Mouse (Mus musculus) frontal cortex, postnatal 14 days (tissue): Measurements from ENCODE around the gene Wnt7b.

Source experiments
- DNase-seq, 2 experiments: peaks; one replicate each; pipeline ENCODE4 v3.0.0; 2022; ENCODE audit warnings: low spot score in 2 of 2

Gene Wnt7b

DNA sequence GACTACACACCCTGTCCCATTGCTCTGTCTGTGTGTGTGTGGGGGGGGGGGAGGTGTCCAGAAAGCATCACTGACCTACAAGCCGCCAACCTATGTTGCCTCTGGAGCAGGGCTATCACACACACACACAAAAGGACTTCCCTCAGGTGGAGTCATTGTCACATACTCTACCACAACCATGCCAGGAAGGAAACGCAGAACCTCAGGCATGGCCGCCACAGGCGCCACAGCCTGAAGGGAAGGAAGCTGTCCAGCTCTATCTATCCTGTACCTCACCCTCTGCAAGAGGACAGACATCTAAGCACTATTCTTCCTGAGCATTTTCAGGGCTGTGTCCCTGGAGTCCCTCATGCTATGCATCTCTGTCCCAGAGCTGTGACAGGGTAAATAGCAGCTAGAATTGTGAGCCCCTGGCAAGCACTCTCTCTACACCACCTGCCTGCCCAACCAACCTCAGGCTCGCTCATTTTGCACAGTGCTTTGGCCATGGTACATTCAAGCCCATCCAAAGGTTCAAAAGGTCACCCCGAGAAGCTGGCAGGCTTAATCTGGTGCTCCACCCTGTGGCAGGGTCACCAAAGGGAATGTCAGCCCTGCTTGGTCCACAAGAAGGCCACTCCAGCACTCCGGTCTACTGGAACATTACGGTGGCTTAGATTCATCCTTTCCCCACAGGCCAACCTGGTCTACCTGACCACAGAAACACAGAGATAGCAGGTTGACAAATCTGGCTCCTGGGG, 12.1 kb downstream of the Wnt7b start:
- DNase-seq = no peak

DNA sequence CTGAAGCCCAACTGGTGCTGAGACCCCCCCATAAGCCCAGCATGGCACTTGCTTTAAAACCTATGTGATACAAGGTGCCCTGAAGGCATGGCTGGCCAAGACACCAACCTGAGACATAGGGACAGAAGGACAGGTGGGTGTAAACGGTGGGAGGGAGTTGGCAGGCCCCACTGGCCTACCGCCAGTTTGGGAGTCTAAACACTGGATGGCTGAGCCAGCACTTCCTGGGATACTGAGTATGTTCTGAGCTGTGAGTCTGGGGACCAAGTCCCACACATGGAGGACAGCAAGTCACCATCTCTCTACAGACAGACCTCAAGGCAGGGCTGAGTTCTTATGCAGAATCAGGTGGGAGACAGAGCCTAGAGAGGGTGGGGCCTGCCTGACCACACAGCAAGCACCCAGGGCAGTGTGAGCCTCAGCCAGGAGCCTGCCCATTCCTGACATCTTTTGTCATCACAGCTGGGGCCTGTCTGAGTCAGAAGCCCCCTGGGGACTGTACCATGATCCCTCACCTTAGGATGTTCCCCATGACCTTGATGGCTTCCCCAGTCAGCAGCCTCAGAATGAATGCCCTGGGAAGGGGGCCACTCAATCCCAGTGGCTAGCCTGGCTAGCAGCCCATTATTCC, 13.0 kb downstream of the Wnt7b start:
- no peak for DNase-seq

DNA sequence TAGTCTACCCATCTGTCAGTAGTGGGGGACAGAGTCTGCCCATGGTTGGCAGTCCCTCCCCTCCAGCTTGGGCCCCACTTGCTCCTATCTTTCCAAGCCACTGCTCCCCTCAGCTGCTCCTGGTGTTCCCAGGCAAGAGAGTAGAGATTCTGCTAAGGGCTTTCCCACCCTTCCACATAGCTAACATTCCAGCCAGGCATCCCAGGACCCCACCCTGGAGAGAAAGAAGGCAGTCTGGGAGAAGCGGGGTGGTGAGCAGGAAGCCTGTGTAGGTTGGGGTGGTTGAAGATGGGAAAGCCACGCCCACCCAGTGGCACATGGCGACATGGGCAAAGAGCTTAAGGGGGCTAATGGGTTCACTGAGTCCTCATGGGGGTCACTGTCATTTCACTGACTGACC, 13.9 kb downstream of the Wnt7b start:
- DNase-seq = no peak

DNA sequence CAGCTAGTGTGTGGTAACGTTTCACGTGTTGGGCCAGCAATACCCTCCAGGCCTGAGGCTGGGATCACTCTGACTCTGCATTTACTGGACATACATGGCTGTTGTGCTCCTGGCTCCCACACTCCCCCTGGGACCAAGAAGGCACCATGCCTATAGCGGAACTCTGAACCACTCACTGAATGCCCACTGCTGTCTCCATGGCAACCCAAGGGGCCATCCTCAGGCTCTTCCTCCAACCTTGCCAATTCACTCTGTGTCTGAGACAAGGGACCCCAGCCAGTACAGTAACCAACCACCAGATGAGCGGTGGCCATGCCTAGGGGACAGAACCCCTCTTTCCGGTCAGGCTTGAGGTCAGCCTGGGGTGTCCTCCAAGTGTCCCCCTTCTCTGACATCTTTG, 17.3 kb downstream of the Wnt7b start:
- no peak for DNase-seq

DNA sequence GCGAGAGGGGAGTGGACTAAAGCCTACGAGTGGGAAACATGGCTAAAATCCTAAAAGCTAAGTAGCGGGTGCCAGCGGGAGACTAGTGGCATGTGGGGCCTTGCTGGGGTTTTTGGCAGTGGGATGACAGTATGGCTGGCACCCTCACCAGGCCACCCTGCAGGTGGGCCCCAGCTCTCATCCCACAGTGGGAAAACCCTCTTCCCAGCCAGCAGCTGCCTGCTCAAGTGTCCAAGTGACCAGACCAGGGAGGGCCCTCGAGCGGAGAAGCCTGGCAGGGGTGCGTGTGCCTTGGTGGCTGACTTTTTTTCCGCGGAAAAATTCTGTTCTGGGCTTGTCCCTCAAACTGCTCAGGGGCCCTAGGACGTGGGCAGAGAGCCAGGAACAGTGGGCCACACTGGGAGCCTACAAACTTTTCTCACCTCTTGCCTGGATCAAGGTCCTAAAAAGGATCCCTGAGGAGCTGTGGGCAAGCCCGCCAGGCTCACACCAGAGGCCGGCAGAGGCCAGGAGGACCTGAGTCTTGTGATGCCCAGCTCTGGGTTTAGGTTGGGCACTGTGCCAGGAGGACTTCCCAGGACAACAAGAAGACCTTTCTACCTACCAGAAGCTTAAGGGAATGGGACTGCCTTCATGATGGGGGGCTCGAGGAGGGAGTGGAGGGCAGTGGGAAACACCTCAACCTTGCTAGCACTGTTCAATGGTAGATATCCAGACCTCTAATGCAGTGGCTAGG, 18.1 kb downstream of the Wnt7b start:
- DNase-seq = no peak

DNA sequence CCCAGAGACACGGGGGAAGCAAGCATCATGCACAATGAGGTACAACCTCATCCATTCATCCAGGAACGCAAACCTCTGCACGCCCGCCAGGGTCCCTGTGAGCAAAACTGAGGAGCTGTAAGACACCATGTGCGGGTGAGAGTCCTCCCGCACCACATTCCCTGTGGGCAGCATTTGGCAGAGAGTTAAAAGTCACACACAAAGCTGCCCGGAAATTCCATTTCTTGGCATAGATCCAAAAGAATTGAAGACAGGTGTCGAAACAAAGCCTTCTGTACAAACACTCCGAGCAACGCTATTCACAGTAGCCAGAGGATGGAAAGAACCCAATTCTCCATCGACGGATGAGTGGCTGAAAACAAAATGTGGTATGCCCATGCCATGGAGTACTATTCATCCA, 20.3 kb downstream of the Wnt7b start:
- no peak for DNase-seq

DNA sequence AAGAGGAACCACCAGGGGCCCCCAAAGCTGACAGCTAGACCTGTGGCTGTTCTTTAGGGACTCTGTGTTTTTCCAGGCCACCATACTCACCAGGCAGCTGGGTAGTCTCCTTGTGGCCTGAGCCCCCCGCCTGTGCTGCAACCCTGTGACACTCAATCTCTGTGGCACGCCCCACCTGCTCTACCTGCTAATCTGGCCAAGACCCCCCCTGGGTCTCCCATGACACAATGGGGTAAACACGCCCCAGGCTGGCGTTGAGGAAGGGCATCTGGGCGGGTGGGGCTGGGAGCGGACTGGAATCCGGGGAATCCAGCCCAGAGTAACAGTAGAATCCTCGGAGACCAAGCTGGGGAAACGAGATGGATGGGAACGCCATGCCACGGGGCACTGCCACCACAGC, 21.4 kb downstream of the Wnt7b start:
- no peak for DNase-seq

DNA sequence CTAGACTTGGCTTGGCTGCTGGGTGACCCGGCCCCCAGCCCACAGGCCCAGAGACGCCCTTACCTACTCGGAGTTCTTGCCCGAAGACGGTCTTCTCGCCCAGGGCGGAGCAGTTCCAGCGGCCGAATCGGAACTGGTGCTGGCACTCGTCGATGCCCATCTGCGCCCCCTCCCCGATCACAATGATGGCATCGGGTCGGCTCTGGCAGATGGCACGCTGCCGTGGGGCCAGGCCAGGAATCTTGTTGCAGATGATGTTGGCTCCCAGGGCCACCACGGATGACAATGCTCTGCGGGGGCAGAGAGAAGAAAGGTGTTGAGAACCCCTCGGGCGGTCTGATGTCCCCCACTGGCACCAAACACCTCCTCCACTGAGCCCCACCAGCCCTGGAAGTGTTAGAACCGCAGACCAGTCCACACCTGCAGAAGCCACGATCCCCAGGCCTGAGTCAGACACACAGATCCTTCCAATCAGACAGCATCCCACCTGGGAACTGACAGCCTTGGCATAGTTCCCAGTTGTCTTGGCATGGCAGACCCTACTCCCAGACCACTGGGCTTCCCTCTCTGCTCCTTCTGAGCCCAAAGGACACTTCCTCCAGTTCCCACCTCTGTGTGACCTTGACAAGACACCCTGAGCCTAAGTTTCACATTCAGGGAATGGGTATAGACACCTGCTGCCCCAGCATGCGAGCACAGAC, 23.3 kb downstream of the Wnt7b start:
- DNase-seq = no peak

DNA sequence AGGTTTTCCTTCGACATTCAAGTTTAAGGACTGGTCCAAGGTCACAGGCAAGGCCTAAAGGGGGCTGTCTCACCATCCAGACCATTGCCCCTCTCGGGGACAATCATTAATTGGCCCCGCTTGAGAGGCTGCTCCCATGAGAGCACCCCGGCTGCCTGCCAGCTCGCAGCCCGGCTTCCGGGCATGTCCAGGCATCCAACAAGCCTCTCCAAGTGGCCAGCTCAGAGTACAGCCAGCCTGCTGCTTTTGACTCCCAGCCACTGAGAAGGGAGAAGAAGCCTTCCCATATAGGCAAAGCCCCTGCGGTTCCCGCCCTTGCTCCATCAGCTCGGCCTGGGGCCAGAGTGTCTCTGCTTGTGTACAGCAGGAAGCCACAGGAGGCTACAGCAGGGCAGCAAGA, 26.5 kb downstream of the Wnt7b start:
- DNase-seq = no peak

DNA sequence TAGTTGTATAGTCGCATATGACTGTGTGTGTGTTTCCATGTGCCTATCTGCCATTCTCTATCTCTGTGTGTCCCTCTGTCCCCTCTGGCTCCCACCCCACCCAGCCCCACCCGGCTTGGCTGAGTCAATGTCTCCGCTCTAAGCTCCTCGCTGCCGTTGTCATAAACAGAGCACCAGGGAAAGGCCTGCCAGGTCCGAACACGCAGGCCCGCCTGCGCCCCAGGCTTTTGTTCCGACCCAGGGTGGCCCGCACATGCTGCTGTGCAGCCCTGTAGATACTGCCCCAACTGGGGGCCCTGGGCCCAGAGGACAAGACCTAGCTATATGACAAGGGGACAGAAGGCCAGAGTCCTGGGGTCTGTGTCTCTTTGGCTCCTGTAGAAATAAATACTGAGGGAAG, 28.9 kb downstream of the Wnt7b start:
- DNase-seq = no peak

DNA sequence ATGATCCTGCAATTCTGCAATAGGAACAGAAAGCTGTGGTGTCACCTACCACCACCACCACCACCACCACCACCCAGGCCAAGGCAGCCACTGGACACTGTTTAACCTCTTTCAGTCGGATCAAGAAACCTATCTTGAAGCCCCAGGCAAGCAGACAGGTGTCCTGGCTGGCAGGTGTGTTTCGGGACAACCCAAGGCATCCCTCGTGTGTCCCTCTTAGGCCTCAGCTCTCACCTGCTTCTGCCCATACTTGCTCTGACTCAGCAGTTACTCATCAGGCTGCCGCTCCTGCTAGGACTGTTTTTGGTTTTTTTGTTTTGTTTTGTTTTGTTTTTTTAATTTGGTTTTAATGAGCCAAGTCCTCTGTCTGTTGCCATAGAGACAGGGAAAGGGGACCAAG, 35.8 kb downstream of the Wnt7b start:
- no peak for DNase-seq

DNA sequence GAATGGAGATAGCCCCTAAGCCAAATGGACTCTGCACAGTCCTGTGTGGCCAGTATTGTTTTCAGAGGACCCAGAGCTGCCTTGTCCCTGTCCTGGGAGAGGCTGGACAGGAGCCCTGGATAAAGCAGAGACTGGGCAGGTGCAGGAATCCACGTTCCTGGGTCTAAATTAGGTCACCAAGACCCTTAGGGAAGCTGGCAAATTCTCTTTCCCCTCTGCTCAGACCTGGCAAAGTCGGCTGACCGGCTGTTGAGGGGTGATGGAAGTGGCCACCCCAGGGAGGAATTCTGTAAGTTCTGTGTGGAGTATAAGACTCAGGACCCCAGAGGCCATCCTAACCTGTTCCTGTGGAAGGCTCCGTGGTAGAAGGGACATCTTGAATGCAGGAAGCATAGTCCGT, 36.9 kb downstream of the Wnt7b start:
- DNase-seq = no peak

DNA sequence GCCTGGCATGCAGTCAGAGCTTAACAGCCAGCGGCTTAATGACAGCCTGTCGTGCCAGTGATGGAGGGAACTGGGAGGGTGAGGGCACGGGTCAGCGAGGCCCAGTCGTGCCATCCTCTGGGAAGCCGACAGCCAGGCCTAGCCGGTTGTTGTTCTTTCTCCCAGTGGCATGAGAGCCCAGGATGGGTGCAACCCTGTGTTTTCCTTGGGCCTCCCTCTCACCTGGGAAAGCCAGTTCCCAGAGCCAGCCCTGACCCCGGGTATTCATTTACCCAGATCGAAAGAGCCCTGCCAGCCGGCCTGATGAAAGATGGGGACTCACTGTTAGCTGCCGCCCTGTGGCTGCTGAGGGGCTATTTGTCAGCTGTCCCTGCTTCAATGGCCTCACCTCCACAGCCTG, 44.1 kb downstream of the Wnt7b start:
- no peak for DNase-seq

DNA sequence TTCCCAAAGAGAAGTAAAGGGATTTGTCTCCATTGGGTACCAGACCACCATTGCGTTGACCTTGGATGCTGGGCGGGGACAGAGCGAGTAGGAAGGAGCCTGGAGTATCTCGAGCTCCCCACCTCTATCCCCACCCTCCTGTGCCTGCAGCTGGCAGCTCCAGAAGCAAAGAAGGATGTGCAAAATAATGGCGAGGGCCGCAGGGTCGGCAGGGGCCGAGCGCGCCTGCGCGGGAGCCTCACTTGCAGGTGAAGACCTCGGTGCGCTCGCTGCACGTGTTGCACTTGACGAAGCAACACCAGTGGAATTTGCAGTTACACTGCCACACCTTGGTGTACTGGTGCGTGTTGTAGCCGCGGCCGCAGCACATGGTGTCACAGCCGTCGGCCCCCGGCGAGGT, 45.1 kb downstream of the Wnt7b start:
- no peak for DNase-seq

DNA sequence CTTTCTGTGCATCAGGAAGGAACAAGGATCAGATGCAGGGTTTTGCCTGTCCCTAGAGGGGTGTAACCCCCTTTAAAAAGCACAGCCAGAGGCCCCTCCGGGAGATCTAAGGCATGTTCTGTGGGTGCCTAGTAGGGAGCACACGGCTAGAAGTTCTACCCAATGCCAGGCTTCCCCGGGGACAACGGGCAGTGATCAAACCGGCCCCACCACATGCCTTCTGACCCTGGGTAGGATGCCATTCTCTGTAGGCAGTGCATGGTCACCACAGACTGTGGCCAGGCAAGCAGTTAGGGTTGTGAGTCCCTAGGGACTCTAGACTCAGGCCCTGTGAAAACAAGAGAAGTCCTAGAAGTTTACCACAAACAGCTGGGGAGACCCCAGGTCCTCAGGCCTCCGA, 47.6 kb downstream of the Wnt7b start:
- no peak for DNase-seq

DNA sequence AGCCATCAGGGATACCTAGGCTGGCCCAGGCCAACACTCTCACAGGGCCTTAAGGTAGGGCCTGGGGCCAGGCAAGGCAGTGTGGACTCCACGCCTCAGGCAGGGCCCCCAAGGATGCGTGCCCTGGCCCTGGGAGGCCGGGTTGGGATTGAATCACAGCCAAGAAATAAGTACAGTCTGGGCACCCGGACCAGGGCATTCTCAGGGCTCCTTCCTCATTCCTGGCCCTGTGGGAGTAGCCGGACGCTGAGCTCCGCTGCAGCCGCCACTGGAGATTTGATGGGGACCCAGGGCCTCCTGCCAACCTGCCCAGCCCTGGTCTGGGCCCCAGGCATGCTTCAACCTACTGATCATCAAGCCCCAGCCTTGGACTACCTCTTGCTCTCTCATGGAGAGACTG, 48.1 kb downstream of the Wnt7b start:
- DNase-seq = no peak

DNA sequence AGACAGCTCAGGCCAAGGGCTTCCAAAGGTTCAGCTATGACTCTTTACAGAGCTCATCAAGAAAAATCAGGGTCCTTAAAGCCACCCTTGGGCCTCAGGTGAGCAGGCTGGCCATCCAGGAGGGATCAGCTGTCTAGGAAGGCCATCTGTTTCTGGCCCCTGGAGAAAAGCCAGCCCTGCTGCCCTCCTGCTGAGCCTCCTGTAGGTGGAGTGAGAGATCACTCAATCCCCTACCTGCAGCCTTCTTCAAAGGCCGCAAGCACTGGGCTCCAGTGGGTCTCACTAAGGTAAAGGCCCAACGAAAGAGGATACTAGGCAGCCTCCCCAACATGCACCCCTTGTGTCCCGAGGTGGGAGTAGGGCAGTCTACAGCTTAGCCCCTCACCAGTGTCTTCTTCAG, 50.2 kb downstream of the Wnt7b start:
- no peak for DNase-seq

DNA sequence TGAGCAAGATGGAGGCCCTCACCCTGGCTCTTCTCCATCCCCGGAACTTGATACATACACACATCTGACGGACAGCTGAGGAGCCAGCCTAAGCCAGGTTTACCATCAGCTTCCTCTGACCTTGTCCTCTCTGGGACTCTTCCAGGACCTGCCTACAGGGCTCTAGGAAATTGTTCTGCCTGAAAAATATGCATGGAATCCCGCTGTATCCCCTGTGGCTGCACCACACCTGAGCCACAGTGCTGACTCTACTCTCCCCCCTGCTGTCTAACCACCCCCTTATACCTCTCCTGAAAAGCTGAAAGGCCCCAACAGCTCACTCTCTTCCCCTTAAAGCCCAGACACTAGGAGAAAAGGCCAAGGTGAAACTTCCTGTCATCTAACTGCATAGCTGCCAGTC, 52.4 kb downstream of the Wnt7b start:
- DNase-seq = no peak

DNA sequence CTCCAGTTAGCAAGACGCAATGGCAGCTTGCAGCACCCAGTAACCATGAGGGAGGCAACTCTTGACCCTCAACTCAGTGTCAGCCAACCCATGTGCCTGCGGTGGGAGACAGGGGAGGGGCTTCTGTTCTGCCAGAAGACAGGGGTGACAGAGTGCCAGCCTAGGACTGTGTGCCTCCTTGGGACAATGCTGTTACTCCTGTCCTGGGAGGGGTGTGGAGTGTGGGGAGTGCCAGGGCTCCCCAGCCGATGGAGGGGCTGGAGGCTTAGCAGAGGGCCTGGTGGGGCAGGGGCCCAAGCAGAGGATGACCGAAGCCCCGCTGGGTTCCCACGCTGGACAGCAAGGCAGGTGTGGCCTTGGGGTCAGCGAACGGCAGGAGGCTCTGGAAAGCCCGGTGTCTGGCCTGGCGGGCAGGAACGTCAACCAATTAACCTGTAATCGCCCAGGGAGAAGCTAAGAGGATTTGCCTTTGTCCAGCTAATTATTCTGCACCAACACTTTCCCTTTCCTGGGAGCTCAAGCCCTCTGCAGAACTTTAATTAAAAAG, 57.8 kb downstream of the Wnt7b start:
- DNase-seq = no peak

DNA sequence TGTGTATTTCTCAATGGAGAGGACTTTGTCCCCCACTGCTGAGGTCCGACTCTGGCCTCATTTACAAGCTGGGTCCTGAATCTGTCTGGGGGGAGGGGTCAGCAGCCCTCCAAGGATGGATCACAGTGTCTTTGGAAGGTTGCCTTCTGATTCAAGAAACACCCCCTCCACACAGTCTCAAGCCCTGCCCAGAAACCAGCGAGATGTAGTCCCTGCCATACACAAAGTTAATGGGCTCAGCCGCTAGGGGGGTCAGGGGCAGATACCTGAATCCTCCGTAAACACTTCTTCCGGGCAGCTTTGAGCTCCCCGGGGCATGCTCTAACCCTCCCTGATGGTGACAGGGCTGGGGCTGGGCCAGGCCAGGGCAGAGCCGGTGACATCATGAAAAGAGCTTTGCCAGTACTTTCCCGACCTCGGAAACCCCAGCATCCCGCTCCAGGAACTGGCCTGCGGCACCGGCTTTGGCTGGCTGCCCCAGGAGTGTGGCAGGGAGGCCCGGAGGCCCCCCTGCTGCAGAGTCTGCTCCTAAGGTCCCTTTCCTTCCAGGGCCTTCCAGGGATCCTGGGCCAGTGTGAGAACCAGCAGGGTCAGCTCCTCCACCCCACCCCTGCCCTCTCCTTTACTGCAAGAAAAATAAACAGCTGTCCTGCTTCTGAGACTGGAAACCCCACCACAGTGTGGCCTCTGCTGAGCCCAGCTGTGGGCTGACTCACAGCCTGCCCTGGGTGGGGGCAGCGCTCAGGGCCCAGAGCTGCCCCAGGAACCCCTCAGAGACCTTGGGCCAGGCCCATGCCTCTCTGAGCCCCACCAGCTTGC, 58.9 kb downstream of the Wnt7b start:
- DNase-seq = no peak

DNA sequence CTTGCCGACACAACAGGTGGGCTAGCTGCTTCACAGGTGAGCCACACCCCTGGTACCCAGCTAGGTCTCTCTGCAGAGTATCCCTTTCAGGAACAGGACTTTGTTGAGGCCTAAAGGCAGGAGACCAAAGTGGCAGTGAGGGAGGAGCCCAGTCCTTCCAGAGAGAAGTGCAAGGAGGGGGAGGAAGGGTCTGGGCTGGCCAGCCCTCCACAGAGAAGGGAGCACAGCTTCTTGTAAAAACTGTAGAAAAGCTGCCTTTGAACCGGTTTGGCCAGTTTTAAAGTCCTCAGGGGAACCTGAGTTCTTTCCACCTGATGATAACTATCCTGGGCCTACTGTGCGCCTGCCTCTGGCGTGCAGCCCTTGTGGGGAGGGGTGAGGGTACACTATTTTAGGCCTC, 62.8 kb downstream of the Wnt7b start:
- DNase-seq = no peak
